Mouse (Mus musculus): Measurements from ENCODE around the gene Dhx36. TPM values are rescaled to one million over a fixed set of nuclear protein-coding genes. Genes with fewer than 3 reads are reported as not detected.
A peak's percentile ranks its signal among the peaks of the same experiment; 100 is the strongest.

Dhx36 gene
- total and polyA plus RNA-seq, 2 experiments from 2014 or later: 29.5 to 47.4 TPM

- H3K4me2 ChIP-seq (ENCODE audit: low read depth, low read length): no peak overlapping the region
- peak overlapping the region; percentile 69 for H3K27ac ChIP-seq
- peak; percentile 36; the same call in 1 of the 2 replicates for ATAC-seq
- no peak overlapping the region for H3K4me3 ChIP-seq (ENCODE audit: low read length)
- WGBS: 14% methylated on average over 3 of the region's 3 CpGs
- H3K36me3 ChIP-seq (ENCODE audit: insufficient read depth, low read length): no peaks in the 10 kb centered on the region
- no peak overlapping the region for H3K9ac ChIP-seq (replicated peaks; ENCODE audit: low read length)
- peaks cover 6% of the 10 kb centered on the region; the same call in 1 of the 2 replicates for H3K4me1 ChIP-seq (ENCODE audit: insufficient read depth, low read length)
- H3K9me3 ChIP-seq (ENCODE audit: low read length): no peaks in the 10 kb centered on the region
- no peaks in the 10 kb centered on the region for H3K27me3 ChIP-seq (ENCODE audit: insufficient read depth, low read length)
- no peak for TF ChIP-seq CTCF (IDR thresholded peaks at IDR 0.05; ENCODE audit: low read depth)
- DNase-seq (ENCODE audit: low spot score): peak; percentile 49
These were observed 52.7 kb downstream of the Dhx36 start for GRCm38 (mm10) chr3:62454096-62454495.

GRCm38 (mm10) chr3:62452961-62453360 lies 53.8 kb downstream of the Dhx36 start:
- Histone ChIP-seq H3K4me1 (ENCODE audit: insufficient read depth, low read length) (peaks cover 6% of the 10 kb centered on the region; the same call in 1 of the 2 replicates), H3K36me3 (ENCODE audit: insufficient read depth, low read length) (no peaks in the 10 kb centered on the region), H3K4me3 (ENCODE audit: low read length) (no peak overlapping the region), H3K9me3 (ENCODE audit: low read length) (no peaks in the 10 kb centered on the region), H3K9ac (replicated peaks; ENCODE audit: low read length) (no peak overlapping the region), H3K4me2 (ENCODE audit: low read depth, low read length) (no peak overlapping the region), H3K27ac (peak overlapping the region; percentile 69; the same call in 1 of the 2 replicates), H3K27me3 (ENCODE audit: insufficient read depth, low read length) (no peaks in the 10 kb centered on the region)
- TF ChIP-seq CTCF (IDR thresholded peaks at IDR 0.05; ENCODE audit: low read depth): no peak
- DNase-seq (ENCODE audit: low spot score): no peak
- 48% methylated on average over 4 of the region's 4 CpGs for WGBS
- no peak for ATAC-seq

GRCm38 (mm10) chr3:62449871-62450496 lies 56.8 kb downstream of the Dhx36 start:
- WGBS: 97% methylated on average over 4 of the region's 4 CpGs
- DNase-seq (ENCODE audit: low spot score): no peak
- no peak for TF ChIP-seq CTCF (IDR thresholded peaks at IDR 0.05; ENCODE audit: low read depth)
- Histone ChIP-seq H3K9me3 (ENCODE audit: low read length) (no peaks in the 10 kb centered on the region), H3K27ac (no peak overlapping the region), H3K4me1 (ENCODE audit: insufficient read depth, low read length) (0 out of 2 replicates have a peak, but pooled peaks cover 6% of the 10 kb centered on the region), H3K27me3 (ENCODE audit: insufficient read depth, low read length) (no peaks in the 10 kb centered on the region), H3K36me3 (ENCODE audit: insufficient read depth, low read length) (no peaks in the 10 kb centered on the region), H3K9ac (replicated peaks; ENCODE audit: low read length) (no peak overlapping the region), H3K4me2 (ENCODE audit: low read depth, low read length) (no peak overlapping the region), H3K4me3 (ENCODE audit: low read length) (no peak overlapping the region)
- no peak for ATAC-seq

- Histone ChIP-seq H3K9ac (replicated peaks; ENCODE audit: low read length) (no peak overlapping the region), H3K9me3 (ENCODE audit: low read length) (no peaks in the 10 kb centered on the region), H3K4me1 (ENCODE audit: insufficient read depth, low read length) (no peaks in the 10 kb centered on the region), H3K4me2 (ENCODE audit: low read depth, low read length) (no peak overlapping the region), H3K36me3 (ENCODE audit: insufficient read depth, low read length) (no peaks in the 10 kb centered on the region), H3K27me3 (ENCODE audit: insufficient read depth, low read length) (no peaks in the 10 kb centered on the region), H3K27ac (no peak overlapping the region), H3K4me3 (ENCODE audit: low read length) (no peak overlapping the region)
- TF ChIP-seq CTCF (IDR thresholded peaks at IDR 0.05; ENCODE audit: low read depth): no peak
- 65% methylated on average over 8 of the region's 8 CpGs for WGBS
- ATAC-seq: no peak
- no peak for DNase-seq (ENCODE audit: low spot score)
These were observed 59.7 kb downstream of the Dhx36 start for GRCm38 (mm10) chr3:62447151-62447550.

- no peaks in the 10 kb centered on the region for H3K4me1 ChIP-seq (ENCODE audit: insufficient read depth, low read length)
- 93% methylated on average over 7 of the region's 7 CpGs for WGBS
- no peaks in the 10 kb centered on the region for H3K9me3 ChIP-seq (ENCODE audit: low read length)
- no peak for TF ChIP-seq CTCF (IDR thresholded peaks at IDR 0.05; ENCODE audit: low read depth)
- no peaks in the 10 kb centered on the region for H3K27me3 ChIP-seq (ENCODE audit: insufficient read depth, low read length)
- no peak overlapping the region for H3K4me3 ChIP-seq (ENCODE audit: low read length)
- no peak overlapping the region for H3K9ac ChIP-seq (replicated peaks; ENCODE audit: low read length)
- H3K36me3 ChIP-seq (ENCODE audit: insufficient read depth, low read length): no peaks in the 10 kb centered on the region
- no peak for ATAC-seq
- no peak overlapping the region for H3K4me2 ChIP-seq (ENCODE audit: low read depth, low read length)
- no peak for DNase-seq (ENCODE audit: low spot score)
- H3K27ac ChIP-seq: no peak overlapping the region
These were observed 60.5 kb downstream of the Dhx36 start for GRCm38 (mm10) chr3:62446271-62446670.

- no peaks in the 10 kb centered on the region for H3K4me1 ChIP-seq (ENCODE audit: insufficient read depth, low read length)
- no peak for TF ChIP-seq CTCF (IDR thresholded peaks at IDR 0.05; ENCODE audit: low read depth)
- WGBS: 84% methylated on average over 12 of the region's 12 CpGs
- H3K4me3 ChIP-seq (ENCODE audit: low read length): no peak overlapping the region
- H3K36me3 ChIP-seq (ENCODE audit: insufficient read depth, low read length): no peaks in the 10 kb centered on the region
- no peaks in the 10 kb centered on the region for H3K27me3 ChIP-seq (ENCODE audit: insufficient read depth, low read length)
- H3K9ac ChIP-seq (replicated peaks; ENCODE audit: low read length): no peak overlapping the region
- ATAC-seq: no peak
- H3K4me2 ChIP-seq (ENCODE audit: low read depth, low read length): no peak overlapping the region
- H3K9me3 ChIP-seq (ENCODE audit: low read length): no peaks in the 10 kb centered on the region
- H3K27ac ChIP-seq: no peak overlapping the region
- DNase-seq (ENCODE audit: low spot score): no peak
These were observed 63.1 kb downstream of the Dhx36 start for GRCm38 (mm10) chr3:62443582-62444194.

- ATAC-seq (no peak), DNase-seq (ENCODE audit: low spot score) (no peak)
- Histone ChIP-seq H3K9ac (replicated peaks; ENCODE audit: low read length) (no peak overlapping the region), H3K4me3 (ENCODE audit: low read length) (no peak overlapping the region), H3K9me3 (ENCODE audit: low read length) (no peaks in the 10 kb centered on the region), H3K36me3 (ENCODE audit: insufficient read depth, low read length) (no peaks in the 10 kb centered on the region), H3K4me2 (ENCODE audit: low read depth, low read length) (no peak overlapping the region), H3K4me1 (ENCODE audit: insufficient read depth, low read length) (no peaks in the 10 kb centered on the region), H3K27ac (no peak overlapping the region), H3K27me3 (ENCODE audit: insufficient read depth, low read length) (no peaks in the 10 kb centered on the region)
- WGBS: 24% methylated on average over 5 of the region's 5 CpGs
- TF ChIP-seq CTCF (IDR thresholded peaks at IDR 0.05; ENCODE audit: low read depth): no peak
These were observed 66.3 kb downstream of the Dhx36 start for GRCm38 (mm10) chr3:62440431-62440969.

Measured in hindbrain, postnatal 0 days (tissue).